Mouse (Mus musculus) heart, embryonic 12.5 days (tissue): Measurements from ENCODE around the gene Ddx20. TPM values are rescaled to one million over a fixed set of nuclear protein-coding genes. Genes with fewer than 3 reads are reported as not detected.
A peak's percentile ranks its signal among the peaks of the same experiment; 100 is the strongest.
"Not testable (repeated sequence)": the region's sequence is repeated elsewhere in the genome, so short reads cannot be mapped to it uniquely, and the experiment has no call there.

Source experiments
- ATAC-seq: fragments of 200-750 bp; cut with Nextera tagmentation; 2 replicates; pipeline ENCODE4 v1.8.0; 2017; ENCODE audit warnings: moderate TSS enrichment, moderate library complexity; ENCODE audit not compliant: insufficient number of reproducible peaks, low FRiP score
- H3K27ac ChIP-seq: fragments of 300-500 bp; sonication (generic); 2 replicates; pipeline ENCODE4 v1.5.1; 2016; ENCODE audit warnings: mild to moderate bottlenecking, moderate library complexity; ENCODE audit not compliant: poor library complexity, severe bottlenecking
- H3K27me3 ChIP-seq: fragments of 300-500 bp; sonication (generic); replicated peaks from 2 replicates; pipeline ENCODE4 v1.6.1; 2016; ENCODE audit warnings: mild to moderate bottlenecking, moderate library complexity
- H3K36me3 ChIP-seq: fragments of 300-500 bp; sonication (generic); 2 replicates; pipeline ENCODE4 v1.6.1; 2016; ENCODE audit warnings: mild to moderate bottlenecking, moderate library complexity
- H3K4me1 ChIP-seq: fragments of 300-500 bp; sonication (generic); replicated peaks from 2 replicates; pipeline ENCODE4 v1.6.1; 2016; ENCODE audit warnings: mild to moderate bottlenecking
- H3K4me2 ChIP-seq: fragments of 300-500 bp; sonication (generic); 2 replicates; pipeline ENCODE4 v1.6.1; 2016; ENCODE audit warnings: mild to moderate bottlenecking, moderate library complexity
- H3K4me3 ChIP-seq: fragments of 300-500 bp; sonication (generic); 2 replicates; pipeline ENCODE4 v1.5.1; 2016; ENCODE audit warnings: mild to moderate bottlenecking
- H3K9ac ChIP-seq: fragments of 300-500 bp; sonication (generic); 2 replicates; pipeline ENCODE4 v1.6.1; 2016; ENCODE audit warnings: mild to moderate bottlenecking, moderate library complexity
- H3K9me3 ChIP-seq: fragments of 300-500 bp; sonication (generic); replicated peaks from 2 replicates; pipeline ENCODE4 v1.6.1; 2016; ENCODE audit warnings: mild to moderate bottlenecking, moderate library complexity
- WGBS: fragments of 180-500 bp; shearing (Covaris S2); methylation state at CpG from one replicate; pipeline ENCODE4 v1.1.7; 2016; 5-methylcytosine and 5-hydroxymethylcytosine counted together
- polyA plus RNA-seq: library from polyadenylated mRNA; unstranded; fragments of >200 nt; fragmentation: Nextera tagmentation; extraction: Ambion mirVana; gene quantifications from 2 replicates; pipeline ENCODE4 v1.2.1, GENCODE M21; 2016

The Ddx20 gene
- polyA plus RNA-seq, 1 experiment from 2014 or later, result 23.8 TPM

DNA sequence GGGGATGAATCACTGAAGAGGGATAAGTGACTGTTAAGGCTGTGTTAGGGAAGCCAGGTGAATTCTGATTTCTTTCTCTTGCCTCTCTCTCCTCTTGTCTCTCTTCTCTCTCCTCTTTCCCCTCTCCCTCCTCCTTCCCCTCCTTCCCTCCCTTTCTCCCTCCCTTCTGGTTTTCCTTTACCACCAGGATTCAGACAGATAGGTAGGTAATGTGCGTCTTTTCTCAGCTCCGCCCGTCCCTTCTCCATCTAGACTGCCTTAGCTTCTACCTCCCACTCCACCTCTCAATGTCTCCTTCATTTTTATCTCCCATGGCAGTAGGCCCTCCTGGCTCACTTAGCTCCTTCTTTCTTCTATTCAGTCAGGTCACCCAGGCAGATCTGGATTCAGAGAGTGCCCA lies 18.2 kb upstream of the Ddx20 start:
- peaks cover 12% of the 10 kb centered on the region; the same call in 1 of the 2 replicates for H3K27me3 ChIP-seq
- peak overlapping the region; percentile 83 for H3K9ac ChIP-seq
- peak overlapping the region; percentile 100 for H3K4me2 ChIP-seq
- H3K36me3 ChIP-seq, result no peaks in the 10 kb centered on the region
- 25% methylated on average over 3 of the region's 3 CpGs for whole genome bisulfite sequencing
- H3K27ac ChIP-seq, result no peak overlapping the region
- peak overlapping the region; percentile 72 for H3K4me3 ChIP-seq
- no peaks in the 10 kb centered on the region for H3K9me3 ChIP-seq
- no peak for ATAC-seq
- peaks cover 61% of the 10 kb centered on the region for H3K4me1 ChIP-seq

DNA sequence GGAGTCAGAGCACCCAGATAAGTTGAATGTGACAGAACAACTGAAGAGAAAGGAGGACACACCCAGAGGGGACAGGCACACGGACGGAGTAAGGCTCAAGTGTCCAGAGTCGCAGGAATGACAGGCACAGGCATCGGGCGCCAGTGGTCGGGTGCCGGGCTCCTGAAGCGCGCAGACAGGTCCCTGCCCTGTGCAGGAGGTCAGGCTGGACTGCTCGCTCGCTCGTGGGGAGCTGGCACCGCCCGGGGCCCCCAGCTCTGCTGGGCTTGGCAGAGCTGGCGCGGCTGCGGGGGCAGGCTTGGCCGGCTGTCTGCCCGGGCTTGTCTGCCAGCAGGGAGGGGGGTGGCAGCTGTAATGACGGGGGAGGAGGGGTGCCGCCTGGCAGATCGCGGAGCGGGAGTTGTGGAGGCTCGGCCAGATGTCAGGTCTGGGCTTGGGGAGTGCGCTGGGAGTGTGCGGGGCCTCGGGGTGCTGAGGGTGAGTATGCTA lies 17.7 kb upstream of the Ddx20 start:
- H3K4me2 ChIP-seq, result peak overlapping the region; percentile 100
- H3K27ac ChIP-seq, result peak overlapping the region; percentile 53
- peak overlapping the region; percentile 83 for H3K9ac ChIP-seq
- WGBS, result under 1% methylated on average over 28 of the region's 28 CpGs
- H3K9me3 ChIP-seq, result no peaks in the 10 kb centered on the region
- H3K27me3 ChIP-seq, result peaks cover 12% of the 10 kb centered on the region; the same call in 1 of the 2 replicates
- peak overlapping the region; percentile 72 for H3K4me3 ChIP-seq
- peaks cover 57% of the 10 kb centered on the region for H3K4me1 ChIP-seq
- peak; percentile 46 for ATAC-seq
- H3K36me3 ChIP-seq, result no peaks in the 10 kb centered on the region

DNA sequence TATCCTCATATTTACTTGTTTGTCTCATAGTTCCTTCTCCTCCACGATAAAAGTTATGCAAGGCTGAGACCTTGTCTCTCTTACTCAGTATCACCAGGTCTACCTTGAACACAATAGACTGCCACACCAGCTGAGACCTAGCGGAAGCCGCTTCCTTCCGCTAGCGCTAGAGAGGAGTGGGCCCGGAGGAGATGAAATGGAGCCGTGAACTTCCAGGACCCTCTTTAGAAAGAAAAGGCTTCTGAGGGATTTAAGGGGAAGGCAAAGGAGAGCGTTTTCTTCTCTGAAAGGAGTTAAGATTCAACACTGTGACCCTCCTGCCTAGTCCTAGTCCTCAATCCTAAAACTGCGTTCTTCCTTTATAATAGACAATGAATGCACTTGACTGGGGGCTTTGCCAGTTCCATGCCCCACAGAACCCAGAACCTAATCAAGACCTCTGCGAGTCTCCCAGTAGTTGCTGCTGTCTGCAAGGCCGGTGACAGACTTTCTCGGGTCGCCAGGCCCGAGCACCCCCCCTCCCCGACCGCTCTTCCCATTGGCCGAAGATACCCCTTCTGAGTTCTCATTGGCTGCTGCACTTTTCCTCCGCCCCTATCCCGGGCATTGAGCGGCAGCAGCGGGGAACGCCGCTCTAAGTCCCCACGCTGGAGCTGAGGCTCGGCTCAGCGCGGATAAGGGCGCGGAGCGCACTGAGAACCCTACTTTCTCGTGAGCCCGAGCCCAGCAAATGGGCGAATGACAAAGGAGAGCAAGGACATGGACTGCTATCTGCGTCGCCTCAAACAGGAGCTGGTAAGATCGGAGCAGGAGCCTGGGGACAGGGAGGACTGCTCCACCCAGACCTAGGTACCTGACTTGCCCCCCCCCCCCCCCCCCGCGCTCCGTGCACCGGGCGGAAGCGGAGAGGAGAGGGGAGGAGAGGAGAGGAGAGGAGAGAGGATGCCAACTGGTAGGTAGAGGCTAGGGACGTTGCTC lies 16.9 kb upstream of the Ddx20 start, which contains the start of gene Inka2:
Gene Inka2, plus strand, starts transcription at position 569 of the 978 bp plus-strand sequence.
- peak within 1 kb of the TSS; percentile 100 for H3K4me2 ChIP-seq
- H3K9ac ChIP-seq, result peak within 1 kb of the TSS; percentile 83
- peak within 1 kb of the TSS; percentile 53 for H3K27ac ChIP-seq
- peak within 1 kb of the TSS; percentile 72 for H3K4me3 ChIP-seq
- H3K4me1 ChIP-seq, result peaks cover 60% of the 10 kb centered on the region
- no peaks in the 10 kb centered on the region for H3K36me3 ChIP-seq
- ATAC-seq, result peak; percentile 93
- 4% methylated on average over 39 of the region's 43 CpGs for WGBS
- peaks cover 12% of the 10 kb centered on the region; the same call in 1 of the 2 replicates for H3K27me3 ChIP-seq
- H3K9me3 ChIP-seq, result no peaks in the 10 kb centered on the region

GRCm38 (mm10) chr3:105703571-105703970 lies 16.2 kb upstream of the Ddx20 start:
- peaks cover 12% of the 10 kb centered on the region; the same call in 1 of the 2 replicates for H3K27me3 ChIP-seq
- H3K9me3 ChIP-seq, result no peaks in the 10 kb centered on the region
- no peak for ATAC-seq
- no peaks in the 10 kb centered on the region for H3K36me3 ChIP-seq
- H3K9ac ChIP-seq, result no peak overlapping the region
- WGBS, result 51% methylated on average over 6 of the region's 6 CpGs
- H3K4me1 ChIP-seq, result peaks cover 67% of the 10 kb centered on the region
- H3K4me2 ChIP-seq, result peak overlapping the region; percentile 100; the same call in 1 of the 2 replicates
- no peak overlapping the region for H3K27ac ChIP-seq
- H3K4me3 ChIP-seq, result no peak overlapping the region

DNA sequence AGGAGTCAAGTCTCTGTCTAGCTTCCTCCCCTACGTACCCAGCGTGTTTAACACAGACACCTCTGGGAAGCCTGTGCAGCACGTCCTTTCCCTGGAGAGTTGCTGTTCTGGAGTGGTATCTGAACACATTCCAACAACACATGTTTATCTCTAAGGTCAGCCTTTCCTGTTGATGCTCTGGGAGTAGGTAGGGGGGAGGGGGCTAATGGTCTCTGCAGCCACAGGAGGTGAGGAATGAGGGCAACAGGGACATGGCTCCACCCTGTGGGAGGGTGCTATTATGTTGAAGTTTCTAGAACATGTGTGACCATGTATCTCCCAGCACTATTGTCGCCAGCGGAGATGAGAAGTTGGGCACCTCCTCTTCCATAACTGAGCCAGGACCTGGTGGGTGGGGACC lies 14.0 kb upstream of the Ddx20 start:
- peaks cover 68% of the 10 kb centered on the region for H3K4me1 ChIP-seq
- peak overlapping the region; percentile 47 for H3K4me2 ChIP-seq
- H3K9ac ChIP-seq, result no peak overlapping the region

GRCm38 (mm10) chr3:105700786-105701185 lies 13.4 kb upstream of the Ddx20 start:
- not testable (repeated sequence) for ATAC-seq, H3K4me3 ChIP-seq, H3K9me3 ChIP-seq, H3K27ac ChIP-seq, H3K27me3 ChIP-seq, H3K9ac ChIP-seq, H3K36me3 ChIP-seq
- H3K4me1 ChIP-seq, result peaks cover 68% of the 10 kb centered on the region
- 34% methylated on average over 1 of the region's 1 CpGs for WGBS
- H3K4me2 ChIP-seq, result peak overlapping the region; percentile 47

More for the DNA sequence above, 14.0 kb upstream of the Ddx20 start:
- 0 out of 2 replicates have a peak, but pooled peaks have one; percentile 5 for ATAC-seq
- H3K36me3 ChIP-seq, result no peaks in the 10 kb centered on the region
- H3K9me3 ChIP-seq, result no peaks in the 10 kb centered on the region
- WGBS, result 19% methylated on average over 5 of the region's 5 CpGs
- H3K27ac ChIP-seq, result no peak overlapping the region
- no peak overlapping the region for H3K4me3 ChIP-seq
- 0 out of 2 replicates have a peak, but pooled peaks cover 6% of the 10 kb centered on the region for H3K27me3 ChIP-seq

DNA sequence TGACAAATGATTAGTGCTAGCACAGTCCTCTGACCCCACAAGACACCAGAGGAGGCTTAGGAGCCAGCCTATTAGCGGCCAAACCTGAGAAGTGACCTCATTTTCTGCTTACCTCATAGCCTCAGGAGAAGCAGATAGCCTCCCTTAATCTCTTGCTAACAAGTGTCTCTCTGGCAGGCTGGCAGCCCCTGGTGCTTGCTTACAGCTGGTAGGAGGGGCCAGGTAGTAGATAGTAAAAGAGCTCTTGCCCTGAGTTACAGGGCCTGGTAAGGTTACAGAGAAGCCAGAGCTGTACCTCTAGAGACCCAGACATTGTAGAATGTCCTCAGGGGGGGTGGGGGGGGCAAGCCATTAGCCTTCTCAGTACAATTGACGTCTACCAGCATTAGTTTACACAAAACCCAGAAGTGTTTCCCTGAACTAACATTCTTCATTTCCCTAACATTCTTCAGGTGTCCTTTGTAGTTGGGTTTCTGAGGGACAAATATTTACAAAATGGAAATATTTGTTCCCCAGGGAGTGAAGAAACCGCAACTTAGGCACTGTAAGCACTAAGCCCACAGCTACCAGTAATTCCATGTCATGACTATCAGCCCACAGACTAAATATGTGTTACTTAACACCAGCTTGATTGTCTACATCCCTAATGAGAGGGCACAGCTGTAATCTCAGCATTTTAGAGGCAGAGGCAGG lies 12.0 kb upstream of the Ddx20 start:
- Histone ChIP-seq H3K4me2 (no peak overlapping the region), H3K27ac (peak overlapping the region; percentile 45), H3K4me3 (no peak overlapping the region), H3K4me1 (peaks cover 73% of the 10 kb centered on the region), H3K9ac (no peak overlapping the region), H3K36me3 (no peaks in the 10 kb centered on the region), H3K27me3 (0 out of 2 replicates have a peak, but pooled peaks cover 4% of the 10 kb centered on the region), H3K9me3 (no peaks in the 10 kb centered on the region)
- ATAC-seq, result peak; percentile 73
- 38% methylated on average over 3 of the region's 3 CpGs for WGBS

DNA sequence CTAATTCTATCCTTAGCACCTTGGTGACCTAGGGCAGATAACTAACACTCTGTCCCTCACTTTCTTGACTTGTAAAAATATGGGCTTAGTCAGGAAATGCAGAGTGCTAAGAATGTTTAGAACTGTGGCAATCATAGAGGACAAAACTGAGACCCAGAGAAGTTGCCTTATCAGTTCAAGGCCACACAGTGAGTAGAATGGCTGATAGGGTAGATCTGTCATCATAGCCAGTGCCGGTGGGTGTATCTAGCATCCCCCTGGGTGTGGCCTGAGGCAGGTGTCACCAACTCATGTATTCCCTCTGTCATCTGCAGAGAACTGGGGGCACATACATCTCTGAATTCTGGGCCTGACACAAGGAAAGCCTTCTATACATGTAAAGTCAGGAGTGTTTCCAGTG lies 10.9 kb upstream of the Ddx20 start:
- H3K4me1 ChIP-seq, result peaks cover 71% of the 10 kb centered on the region
- no peaks in the 10 kb centered on the region for H3K9me3 ChIP-seq
- no peak overlapping the region for H3K27ac ChIP-seq
- H3K27me3 ChIP-seq, result 0 out of 2 replicates have a peak, but pooled peaks cover 4% of the 10 kb centered on the region
- no peak for ATAC-seq
- H3K4me3 ChIP-seq, result no peak overlapping the region
- no peaks in the 10 kb centered on the region for H3K36me3 ChIP-seq
- 34% methylated on average over 1 of the region's 1 CpGs for WGBS
- no peak overlapping the region for H3K9ac ChIP-seq
- no peak overlapping the region for H3K4me2 ChIP-seq

- Histone ChIP-seq H3K9me3 (no peaks in the 10 kb centered on the region), H3K36me3 (no peaks in the 10 kb centered on the region), H3K4me1 (peaks cover 71% of the 10 kb centered on the region), H3K27me3 (peaks cover 5% of the 10 kb centered on the region; the same call in 1 of the 2 replicates), H3K9ac (no peak overlapping the region), H3K4me3 (no peak overlapping the region), H3K4me2 (no peak overlapping the region), H3K27ac (peak overlapping the region; percentile 92; the same call in 1 of the 2 replicates)
- ATAC-seq, result no peak
- whole genome bisulfite sequencing, result 70% methylated on average over 5 of the region's 5 CpGs
Observed at GRCm38 (mm10) chr3:105697148-105697441, 9.7 kb upstream of the Ddx20 start.

GRCm38 (mm10) chr3:105696387-105697147 lies 9.2 kb upstream of the Ddx20 start:
- H3K4me2 ChIP-seq, result peak overlapping the region; percentile 57
- 63% methylated on average over 17 of the region's 17 CpGs for WGBS
- peak overlapping the region; percentile 23; the same call in 1 of the 2 replicates for H3K4me3 ChIP-seq
- H3K4me1 ChIP-seq, result peaks cover 65% of the 10 kb centered on the region
- no peaks in the 10 kb centered on the region for H3K36me3 ChIP-seq
- H3K27me3 ChIP-seq, result peaks cover 8% of the 10 kb centered on the region; the same call in 1 of the 2 replicates
- H3K9ac ChIP-seq, result 0 out of 2 replicates have a peak overlapping the region, but pooled peaks have one; percentile 53
- ATAC-seq, result no peak
- peak overlapping the region; percentile 92 for H3K27ac ChIP-seq
- H3K9me3 ChIP-seq, result no peaks in the 10 kb centered on the region
